Mouse (Mus musculus) hindbrain, embryonic 14.5 days (tissue): ENCODE results near the gene Sertad3. TPM values are rescaled to one million over a fixed set of nuclear protein-coding genes. Genes with fewer than 3 reads are reported as not detected.

Experiments used
- ATAC-seq: fragments of 200-750 bp; cut with Nextera tagmentation; 2 replicates; pipeline ENCODE4 v1.8.0; 2017; ENCODE audit warnings: moderate number of reproducible peaks, mild to moderate bottlenecking, moderate TSS enrichment, moderate library complexity; ENCODE audit not compliant: low FRiP score
- DNase-seq: peaks from one replicate; pipeline ENCODE4 v3.0.0-alpha.2; 2015; ENCODE audit warnings: low spot score
- H3K27ac ChIP-seq: fragments of 300-500 bp; sonication (generic); 2 replicates; pipeline ENCODE4 v1.5.1; 2014; ENCODE audit warnings: mild to moderate bottlenecking, moderate library complexity
- H3K27me3 ChIP-seq: fragments of 300-500 bp; sonication (generic); 2 replicates; pipeline ENCODE4 v1.6.1; 2014; ENCODE audit warnings: mild to moderate bottlenecking, low read length, mixed read lengths; ENCODE audit not compliant: control insufficient read depth, insufficient read depth
- H3K36me3 ChIP-seq: fragments of 300-500 bp; sonication (generic); replicated peaks from 2 replicates; pipeline ENCODE4 v1.6.1; 2014; ENCODE audit not compliant: control insufficient read depth, insufficient read depth
- H3K4me1 ChIP-seq: fragments of 300-500 bp; sonication (generic); replicated peaks from 2 replicates; pipeline ENCODE4 v1.6.1; 2014; ENCODE audit warnings: antibody characterized with exemption, low read length, mixed read lengths; ENCODE audit not compliant: control insufficient read depth, insufficient read depth
- H3K4me2 ChIP-seq: fragments of 300-500 bp; sonication (generic); replicated peaks from 2 replicates; pipeline ENCODE4 v1.6.1; 2014; ENCODE audit warnings: mild to moderate bottlenecking, moderate library complexity
- H3K4me3 ChIP-seq: fragments of 300-500 bp; sonication (generic); replicated peaks from 2 replicates; pipeline ENCODE4 v1.5.1; 2014; ENCODE audit warnings: mild to moderate bottlenecking, low read length
- H3K9ac ChIP-seq: fragments of 300-500 bp; sonication (generic); 2 replicates; pipeline ENCODE4 v1.6.1; 2014
- H3K9me3 ChIP-seq: fragments of 300-500 bp; sonication (generic); 2 replicates; pipeline ENCODE4 v1.6.1; 2016; ENCODE audit warnings: low read length; ENCODE audit not compliant: control insufficient read depth
- WGBS: fragments of 180-500 bp; shearing (Covaris S2); extraction: QIAGEN DNeasy Blood & Tissue Kit; methylation state at CpG from one replicate; pipeline ENCODE4 v1.1.7; 2014; 5-methylcytosine and 5-hydroxymethylcytosine counted together
- polyA plus RNA-seq: library from polyadenylated mRNA; unstranded; fragments of >200 nt; fragmentation: Nextera tagmentation; extraction: Ambion mirVana; gene quantifications from 2 replicates; pipeline ENCODE4 v1.2.1, GENCODE M21; 2014

The Sertad3 gene
- polyA plus RNA-seq, 1 experiment from 2014 or later, result 8.4 TPM

GRCm38 (mm10) chr7:27476098-27476635 lies 2.6 kb downstream of the Sertad3 start:
- DNase-seq (no peak), ATAC-seq (no peak)
- H3K9me3 ChIP-seq, result no peaks in the 10 kb centered on the region
- no peak overlapping the region for H3K4me3 ChIP-seq
- H3K36me3 ChIP-seq, result 0 out of 2 replicates have a peak, but pooled peaks cover 6% of the 10 kb centered on the region
- 98% methylated on average over 14 of the region's 14 CpGs for WGBS
- no peaks in the 10 kb centered on the region for H3K27me3 ChIP-seq
- no peak overlapping the region for H3K27ac ChIP-seq
- no peak overlapping the region for H3K9ac ChIP-seq
- no peak overlapping the region for H3K4me2 ChIP-seq
- H3K4me1 ChIP-seq, result no peaks in the 10 kb centered on the region

- H3K9me3 ChIP-seq, result no peaks in the 10 kb centered on the region
- no peak overlapping the region for H3K4me2 ChIP-seq
- H3K9ac ChIP-seq, result no peak overlapping the region
- no peaks in the 10 kb centered on the region for H3K27me3 ChIP-seq
- DNase-seq, result no peak
- no peak for ATAC-seq
- H3K4me1 ChIP-seq, result 0 out of 2 replicates have a peak, but pooled peaks cover 3% of the 10 kb centered on the region
- 0 out of 2 replicates have a peak, but pooled peaks cover 6% of the 10 kb centered on the region for H3K36me3 ChIP-seq
- H3K4me3 ChIP-seq, result no peak overlapping the region
- WGBS, result 84% methylated on average over 7 of the region's 7 CpGs
- H3K27ac ChIP-seq, result no peak overlapping the region
Measured at GRCm38 (mm10) chr7:27478561-27478960, 5.0 kb downstream of the Sertad3 start.

DNA sequence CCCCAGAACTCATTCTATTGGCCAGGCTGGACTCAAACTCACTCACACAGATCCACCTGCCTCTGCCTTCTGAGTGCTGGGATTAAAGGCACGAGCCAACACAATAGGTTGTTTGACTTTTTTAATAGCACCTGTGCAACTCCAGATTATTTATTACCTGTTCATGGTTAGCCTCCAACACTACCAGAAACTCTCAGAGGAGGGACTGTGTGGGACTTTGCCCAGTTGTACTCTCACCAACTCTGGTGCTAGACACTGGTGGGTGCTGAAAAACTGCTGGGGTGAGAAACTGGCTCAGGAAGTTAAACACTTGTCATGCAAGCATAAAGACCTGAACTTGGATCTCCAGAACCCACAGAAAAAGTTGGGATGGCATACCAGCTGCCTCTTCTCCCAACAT lies 6.2 kb downstream of the Sertad3 start:
- Histone ChIP-seq H3K9ac (no peak overlapping the region), H3K4me2 (no peak overlapping the region), H3K27me3 (no peaks in the 10 kb centered on the region), H3K4me1 (0 out of 2 replicates have a peak, but pooled peaks cover 3% of the 10 kb centered on the region), H3K36me3 (0 out of 2 replicates have a peak, but pooled peaks cover 6% of the 10 kb centered on the region), H3K9me3 (no peaks in the 10 kb centered on the region), H3K4me3 (no peak overlapping the region), H3K27ac (no peak overlapping the region)
- 85% methylated on average over 1 of the region's 1 CpGs for WGBS
- DNase-seq, result no peak
- no peak for ATAC-seq

DNA sequence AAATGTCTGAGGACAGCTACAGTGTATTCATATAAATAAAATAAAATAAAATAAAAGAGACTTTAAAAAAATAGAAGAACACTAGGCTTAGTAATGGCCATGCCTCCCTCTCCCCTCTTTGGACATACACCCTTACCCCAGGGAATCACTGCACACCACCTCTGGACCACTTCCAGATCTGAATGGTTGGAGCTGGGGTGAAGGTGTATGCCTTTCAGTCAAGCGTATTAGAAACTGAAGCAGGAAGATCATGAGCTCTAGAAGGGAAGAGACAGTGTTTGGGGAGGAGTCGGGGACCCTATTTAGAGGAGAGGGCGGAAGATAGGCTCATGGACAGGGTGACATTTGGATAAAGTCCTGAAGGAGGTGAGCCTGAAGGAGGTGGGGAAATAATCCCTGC lies 6.9 kb downstream of the Sertad3 start:
- Histone ChIP-seq H3K27me3 (no peaks in the 10 kb centered on the region), H3K4me3 (no peak overlapping the region), H3K4me1 (0 out of 2 replicates have a peak, but pooled peaks cover 3% of the 10 kb centered on the region), H3K36me3 (0 out of 2 replicates have a peak, but pooled peaks cover 6% of the 10 kb centered on the region), H3K9me3 (no peaks in the 10 kb centered on the region), H3K9ac (no peak overlapping the region), H3K4me2 (no peak overlapping the region), H3K27ac (no peak overlapping the region)
- ATAC-seq (no peak), DNase-seq (no peak)
- 76% methylated on average over 3 of the region's 3 CpGs for WGBS

DNA sequence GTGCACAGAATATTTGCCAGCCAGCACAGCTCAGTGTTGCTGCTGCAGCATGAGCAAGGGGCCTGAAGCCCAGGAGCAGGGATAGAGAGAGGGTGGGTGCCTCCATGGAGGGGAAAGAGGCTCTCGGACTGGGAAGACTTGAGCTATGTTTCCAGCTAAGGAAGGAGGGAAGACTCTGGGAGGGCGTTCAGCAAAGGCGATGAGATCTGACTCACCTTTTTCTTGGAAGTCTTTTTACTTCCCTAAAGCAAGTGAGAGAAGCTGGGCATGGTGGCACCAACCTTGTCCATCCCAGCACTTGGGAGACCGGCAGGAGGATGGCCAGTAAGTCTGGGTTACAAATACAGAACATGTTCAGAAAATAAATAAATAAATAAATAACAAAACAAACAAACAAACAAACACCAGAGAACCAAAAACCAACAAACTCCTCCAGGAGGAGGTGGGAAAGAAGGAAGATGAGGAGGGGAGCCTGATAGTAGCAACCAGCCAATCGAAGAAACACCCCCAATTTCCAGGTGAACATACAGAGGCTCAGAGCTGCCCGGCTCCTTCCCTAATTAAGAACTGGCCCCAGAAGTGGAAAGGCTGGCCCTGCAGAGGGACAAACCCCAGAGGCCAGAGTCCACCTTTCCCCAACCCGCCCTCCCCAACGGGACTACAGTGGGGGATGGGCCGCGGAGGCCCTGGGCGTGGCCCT lies 7.5 kb downstream of the Sertad3 start:
- no peak overlapping the region for H3K27ac ChIP-seq
- no peaks in the 10 kb centered on the region for H3K27me3 ChIP-seq
- peak overlapping the region; percentile 50 for H3K9ac ChIP-seq
- DNase-seq, result no peak
- 17% methylated on average over 9 of the region's 11 CpGs for WGBS
- H3K4me3 ChIP-seq, result peak overlapping the region; percentile 21
- 0 out of 2 replicates have a peak, but pooled peaks cover 6% of the 10 kb centered on the region for H3K36me3 ChIP-seq
- no peak for ATAC-seq
- H3K4me1 ChIP-seq, result 0 out of 2 replicates have a peak, but pooled peaks cover 3% of the 10 kb centered on the region
- H3K9me3 ChIP-seq, result no peaks in the 10 kb centered on the region
- H3K4me2 ChIP-seq, result peak overlapping the region; percentile 56

GRCm38 (mm10) chr7:27481627-27481969 lies 8.0 kb downstream of the Sertad3 start:
- Histone ChIP-seq H3K4me1 (0 out of 2 replicates have a peak, but pooled peaks cover 3% of the 10 kb centered on the region), H3K4me3 (peak overlapping the region; percentile 21), H3K27me3 (no peaks in the 10 kb centered on the region), H3K4me2 (peak overlapping the region; percentile 56), H3K27ac (no peak overlapping the region), H3K9me3 (no peaks in the 10 kb centered on the region), H3K9ac (peak overlapping the region; percentile 50), H3K36me3 (0 out of 2 replicates have a peak, but pooled peaks cover 5% of the 10 kb centered on the region)
- DNase-seq (peak; percentile 39), ATAC-seq (peak; percentile 81)
- 0% methylated on average over 3 of the region's 12 CpGs for WGBS

DNA sequence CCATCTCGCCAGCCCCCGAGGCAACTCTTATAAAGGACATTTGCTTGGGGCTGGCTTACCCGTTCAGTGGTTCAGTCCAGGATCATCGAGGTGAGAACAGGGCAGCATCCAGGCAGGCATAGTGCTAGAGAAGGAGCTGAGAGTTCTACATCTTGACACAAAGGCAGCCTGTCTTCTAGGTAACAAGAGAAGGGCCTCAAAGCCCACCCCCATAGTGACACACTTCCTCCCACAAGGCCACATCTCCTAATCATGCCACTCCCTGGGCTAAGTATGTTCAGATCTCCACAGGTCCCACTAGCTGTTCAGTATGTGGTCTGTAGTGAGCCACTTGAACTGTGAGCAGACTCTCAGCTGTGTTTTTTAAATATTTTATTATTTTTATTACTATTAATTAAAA lies 10.3 kb downstream of the Sertad3 start:
- Histone ChIP-seq H3K27ac (no peak overlapping the region), H3K9ac (no peak overlapping the region), H3K4me2 (no peak overlapping the region), H3K27me3 (no peaks in the 10 kb centered on the region), H3K9me3 (no peaks in the 10 kb centered on the region), H3K4me1 (0 out of 2 replicates have a peak, but pooled peaks cover 9% of the 10 kb centered on the region), H3K4me3 (no peak overlapping the region), H3K36me3 (no peaks in the 10 kb centered on the region)
- ATAC-seq, result no peak
- DNase-seq, result no peak
- 83% methylated on average over 4 of the region's 4 CpGs for whole genome bisulfite sequencing

DNA sequence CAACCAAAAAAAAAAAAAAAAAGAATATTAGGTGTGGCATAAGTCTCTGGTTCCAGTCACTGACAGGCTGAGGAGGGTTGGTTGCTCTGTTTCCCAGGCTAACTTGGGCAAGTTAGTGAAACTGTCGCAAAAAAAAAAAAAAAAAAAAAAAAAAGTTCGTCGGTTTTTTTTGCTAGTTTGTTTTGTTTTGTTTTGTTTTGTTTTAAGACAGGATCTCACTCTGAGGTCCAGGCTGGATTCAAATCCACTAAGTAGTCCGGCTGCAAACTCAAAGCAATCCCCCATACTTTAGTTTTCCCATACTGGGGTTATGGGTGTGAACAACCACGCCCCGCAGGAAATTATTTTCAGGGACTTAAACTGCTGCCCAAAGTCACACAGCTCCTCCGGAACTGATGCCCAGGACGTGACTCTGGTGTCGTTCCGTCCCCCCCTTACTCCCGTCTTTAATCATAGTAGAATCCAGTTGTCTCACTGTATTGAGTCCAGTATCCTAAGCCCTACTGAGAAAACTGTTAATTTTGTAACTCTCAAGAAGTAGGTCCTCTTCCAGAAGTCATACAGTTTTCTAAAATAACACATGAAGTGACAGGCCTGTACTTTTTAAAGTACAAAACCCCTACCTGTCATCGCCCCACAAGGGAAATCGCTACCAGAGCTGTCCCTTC lies 12.7 kb downstream of the Sertad3 start:
- Histone ChIP-seq H3K4me3 (peak overlapping the region; percentile 53), H3K36me3 (no peaks in the 10 kb centered on the region), H3K27ac (no peak overlapping the region), H3K4me1 (0 out of 2 replicates have a peak, but pooled peaks cover 9% of the 10 kb centered on the region), H3K9me3 (no peaks in the 10 kb centered on the region), H3K27me3 (no peaks in the 10 kb centered on the region), H3K9ac (no peak overlapping the region), H3K4me2 (peak overlapping the region; percentile 63)
- WGBS, result 5% methylated on average over 13 of the region's 13 CpGs
- no peak for DNase-seq
- 0 out of 2 replicates have a peak, but pooled peaks have one; percentile 0 for ATAC-seq
